ENCODE assay signal across 21 mouse cellular contexts in the genomic region with DNA sequence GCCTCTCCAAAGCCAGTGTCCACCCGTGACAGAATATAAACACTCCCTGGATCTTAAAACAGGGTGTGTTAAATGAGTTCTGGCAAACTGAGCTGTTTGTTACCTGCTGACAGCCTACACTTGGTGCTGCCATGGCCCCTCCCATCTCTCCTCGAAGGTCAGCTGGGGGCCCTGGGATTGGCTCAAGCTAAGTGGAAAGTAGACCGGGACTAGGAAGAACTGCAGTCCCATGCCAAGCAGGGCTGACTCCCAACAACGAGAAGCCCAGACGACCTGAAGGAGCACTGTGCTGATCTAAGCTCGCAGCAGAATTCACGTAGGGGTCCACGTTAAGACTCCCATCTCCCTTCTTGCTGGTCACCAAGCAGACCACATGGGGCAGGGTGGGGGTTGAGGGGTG. TPM values are rescaled to one million over a fixed set of nuclear protein-coding genes. Genes with fewer than 3 reads are reported as not detected.
DNase-seq lines count a peak whose midpoint lies in the region; ATAC-seq and TF ChIP-seq lines count a peak whose summit lies in the region.
"Had no signal": no experiment of that assay in that cellular context is flagged by ENCODE, and none has a peak within 500 bp of the region (broad histone marks: within the 10 kb centered on the region; RNA-seq: fewer than 3 reads in every experiment).

No protein-coding gene starts in this region.

- no peak overlapping the region for H3K4me3 ChIP-seq in heart, embryonic 11.5 days (ENCODE audit: low read depth, low read length)
- H3K4me3 ChIP-seq in heart, postnatal 0 days (ENCODE audit: low read depth, low read length) = no peak overlapping the region
- no peak overlapping the region for H3K4me3 ChIP-seq in stomach, postnatal 0 days (ENCODE audit: low read depth, low read length)
- no peak overlapping the region for H3K4me3 ChIP-seq in forebrain, embryonic 14.5 days (ENCODE audit: low read depth, low read length)
- H3K4me3 ChIP-seq: embryonic facial prominence, embryonic 12.5 days; heart, embryonic 15.5 days; hindbrain, embryonic 13.5 days; layer of hippocampus, adult 2 months; neural tube, embryonic 13.5 days had no signal

- H3K4me1 ChIP-seq in heart, embryonic 11.5 days (ENCODE audit: control insufficient read depth, insufficient read depth, low read length) = peaks cover 37% of the 10 kb centered on the region
- H3K4me1 ChIP-seq in heart, postnatal 0 days (ENCODE audit: control insufficient read depth, insufficient read depth) = peaks cover 6% of the 10 kb centered on the region; the same call in 1 of the 2 replicates
- peaks cover 2% of the 10 kb centered on the region; the same call in 1 of the 2 replicates for H3K4me1 ChIP-seq in stomach, postnatal 0 days (replicated peaks; ENCODE audit: control insufficient read depth, insufficient read depth)
- H3K4me1 ChIP-seq in forebrain, embryonic 14.5 days (ENCODE audit: control insufficient read depth, insufficient read depth, low read length) = peaks cover 9% of the 10 kb centered on the region; the same call in 1 of the 2 replicates

- H3K4me2 ChIP-seq in heart, embryonic 11.5 days = no peak overlapping the region
- H3K4me2 ChIP-seq in heart, postnatal 0 days (ENCODE audit: low read depth, low read length) = no peak overlapping the region
- H3K4me2 ChIP-seq in stomach, postnatal 0 days (replicated peaks; ENCODE audit: low read depth) = no peak overlapping the region
- no peak overlapping the region for H3K4me2 ChIP-seq in forebrain, embryonic 14.5 days (ENCODE audit: low read length)
- H3K4me2 ChIP-seq: embryonic facial prominence, embryonic 12.5 days; heart, embryonic 15.5 days; hindbrain, embryonic 13.5 days; neural tube, embryonic 13.5 days had no signal

- peak; percentile 55 to 69 for DNase-seq in heart, adult 18-20 months
- peak; percentile 38 for DNase-seq in lung, postnatal 25 days (ENCODE audit: low spot score)
- DNase-seq in lung, postnatal 10 days = no peak
- no peak for DNase-seq in heart, postnatal 0 days (ENCODE audit: low spot score)
- DNase-seq in stomach, postnatal 0 days (ENCODE audit: low spot score) = peak; percentile 55
- no peak for DNase-seq in forebrain, embryonic 14.5 days (ENCODE audit: low spot score)
- DNase-seq: adrenal gland, postnatal 14 days; cerebellum, adult 2 months; kidney, adult 18-20 months; kidney, postnatal 14 days; lung, postnatal 4 days; midbrain, embryonic 14.5 days; retina, postnatal 1 day; right cerebral cortex, postnatal 25 days; thymus, postnatal 14 days had no signal

- H3K27ac ChIP-seq in heart, embryonic 11.5 days (ENCODE audit: low read depth, low read length) = no peak overlapping the region
- no peak overlapping the region for H3K27ac ChIP-seq in heart, postnatal 0 days (ENCODE audit: low read depth)
- H3K27ac ChIP-seq in stomach, postnatal 0 days (replicated peaks) = no peak overlapping the region
- H3K27ac ChIP-seq in forebrain, embryonic 14.5 days (ENCODE audit: low read depth, low read length) = no peak overlapping the region
- H3K27ac ChIP-seq: embryonic facial prominence, embryonic 12.5 days; heart, embryonic 15.5 days; hindbrain, embryonic 13.5 days; layer of hippocampus, adult 2 months; neural tube, embryonic 13.5 days had no signal

- TF ChIP-seq EP300 in heart, postnatal 0 days (IDR thresholded peaks at IDR 0.05; ENCODE audit: low read depth) = no peak
- TF ChIP-seq EP300 in stomach, postnatal 0 days (optimal IDR thresholded peaks at IDR 0.05) = no peak

- H3K27me3 ChIP-seq in heart, embryonic 11.5 days (ENCODE audit: control insufficient read depth, insufficient read depth, low read length) = no peaks in the 10 kb centered on the region
- no peaks in the 10 kb centered on the region for H3K27me3 ChIP-seq in heart, postnatal 0 days (ENCODE audit: control insufficient read depth, insufficient read depth, low read length)
- H3K27me3 ChIP-seq in stomach, postnatal 0 days (ENCODE audit: control insufficient read depth, insufficient read depth, low read length) = no peaks in the 10 kb centered on the region
- no peaks in the 10 kb centered on the region for H3K27me3 ChIP-seq in forebrain, embryonic 14.5 days (replicated peaks; ENCODE audit: control insufficient read depth, insufficient read depth, low read length)
- H3K27me3 ChIP-seq: embryonic facial prominence, embryonic 12.5 days; heart, embryonic 15.5 days; hindbrain, embryonic 13.5 days; neural tube, embryonic 13.5 days had no signal

- 54% methylated on average over 8 of the region's 8 CpGs for WGBS in heart, embryonic 11.5 days (ENCODE audit: insufficient replicate concordance)
- 50% methylated on average over 8 of the region's 8 CpGs for WGBS in heart, postnatal 0 days
- WGBS in stomach, postnatal 0 days = 51% methylated on average over 8 of the region's 8 CpGs
- WGBS in forebrain, embryonic 14.5 days = 84% methylated on average over 8 of the region's 8 CpGs

- no peaks in the 10 kb centered on the region for H3K9me3 ChIP-seq in heart, embryonic 11.5 days (replicated peaks; ENCODE audit: control insufficient read depth, low read length)
- no peaks in the 10 kb centered on the region for H3K9me3 ChIP-seq in heart, postnatal 0 days (replicated peaks; ENCODE audit: control insufficient read depth, low read length)
- no peaks in the 10 kb centered on the region for H3K9me3 ChIP-seq in stomach, postnatal 0 days (ENCODE audit: control insufficient read depth, low read length)
- no peaks in the 10 kb centered on the region for H3K9me3 ChIP-seq in forebrain, embryonic 14.5 days (replicated peaks; ENCODE audit: control insufficient read depth, low read length)
- H3K9me3 ChIP-seq: embryonic facial prominence, embryonic 12.5 days; heart, embryonic 15.5 days; hindbrain, embryonic 13.5 days; neural tube, embryonic 13.5 days had no signal

- no peaks in the 10 kb centered on the region for H3K36me3 ChIP-seq in heart, embryonic 11.5 days (ENCODE audit: control insufficient read depth, insufficient read depth, low read length)
- H3K36me3 ChIP-seq in heart, postnatal 0 days (replicated peaks; ENCODE audit: control insufficient read depth, insufficient read depth, low read length) = peaks cover 5% of the 10 kb centered on the region; the same call in 1 of the 2 replicates
- peaks cover 2% of the 10 kb centered on the region; the same call in 1 of the 2 replicates for H3K36me3 ChIP-seq in stomach, postnatal 0 days (ENCODE audit: control insufficient read depth, insufficient read depth, low read length)
- peaks cover 39% of the 10 kb centered on the region for H3K36me3 ChIP-seq in forebrain, embryonic 14.5 days (ENCODE audit: control insufficient read depth, insufficient read depth, low read length)

- no peak for ATAC-seq in heart, embryonic 11.5 days (replicated peaks; ENCODE audit: insufficient number of reproducible peaks, low FRiP score, low TSS enrichment)
- ATAC-seq in heart, postnatal 0 days (ENCODE audit: insufficient read depth, low read depth) = 0 out of 2 replicates have a peak, but pooled peaks have one; percentile 19
- ATAC-seq in stomach, postnatal 0 days (ENCODE audit: low FRiP score, low TSS enrichment) = no peak
- no peak for ATAC-seq in forebrain, embryonic 14.5 days

- no peak overlapping the region for H3K9ac ChIP-seq in heart, embryonic 11.5 days (ENCODE audit: low read depth, low read length)
- no peak overlapping the region for H3K9ac ChIP-seq in heart, postnatal 0 days (replicated peaks; ENCODE audit: low read depth, low read length)
- H3K9ac ChIP-seq in stomach, postnatal 0 days (ENCODE audit: low read length) = no peak overlapping the region
- H3K9ac ChIP-seq in forebrain, embryonic 14.5 days (ENCODE audit: low read length) = no peak overlapping the region
- H3K9ac ChIP-seq: embryonic facial prominence, embryonic 12.5 days; heart, embryonic 15.5 days; hindbrain, embryonic 13.5 days; neural tube, embryonic 13.5 days had no signal

- no peak for TF ChIP-seq CTCF in heart, postnatal 0 days (IDR thresholded peaks at IDR 0.05; ENCODE audit: low read depth)
- no peak for TF ChIP-seq CTCF in stomach, postnatal 0 days (IDR thresholded peaks at IDR 0.05; ENCODE audit: low read depth)

RNA-seq across cellular contexts. Expression of a gene that starts 48.3 kb away (rescaled TPM):
- 10 to 100 TPM; 41.8 to 43.8 TPM for total RNA-seq in heart, adult 18-20 months (2021)
- polyA plus RNA-seq in heart, embryonic 11.5 days (2014; fragmentation: Nextera tagmentation; extraction: Ambion mirVana) = 66.6 and 71.2 TPM in 2 replicates
- total RNA-seq in heart, postnatal 0 days (2014; rRNA removed; ENCODE audit: low replicate concordance) = 60.3 and 82.4 TPM in 2 replicates
- polyA plus RNA-seq in heart, postnatal 0 days (2015; fragmentation: Nextera tagmentation; extraction: Ambion mirVana) = 26.4 and 30.7 TPM in 2 replicates
- 49.4 and 52.5 TPM in 2 replicates for polyA plus RNA-seq in stomach, postnatal 0 days (2015; fragmentation: Nextera tagmentation; extraction: Ambion mirVana)
- 54.1 and 58.1 TPM in 2 replicates for polyA plus RNA-seq in forebrain, embryonic 14.5 days (2014; fragmentation: Nextera tagmentation; extraction: Ambion mirVana)

Comparison
In these comparisons a context has a peak if more than half of its experiments do, and no peak if none do; other contexts are left out.
1. DNase-seq: peak in heart, adult 18-20 months (2 of 2), lung, postnatal 25 days (single experiment) and stomach, postnatal 0 days (single experiment); none in lung, postnatal 10 days (single experiment), heart, postnatal 0 days (single experiment) and forebrain, embryonic 14.5 days (single experiment).